Mouse (Mus musculus): ENCODE data around the gene Emcn.

DNA sequence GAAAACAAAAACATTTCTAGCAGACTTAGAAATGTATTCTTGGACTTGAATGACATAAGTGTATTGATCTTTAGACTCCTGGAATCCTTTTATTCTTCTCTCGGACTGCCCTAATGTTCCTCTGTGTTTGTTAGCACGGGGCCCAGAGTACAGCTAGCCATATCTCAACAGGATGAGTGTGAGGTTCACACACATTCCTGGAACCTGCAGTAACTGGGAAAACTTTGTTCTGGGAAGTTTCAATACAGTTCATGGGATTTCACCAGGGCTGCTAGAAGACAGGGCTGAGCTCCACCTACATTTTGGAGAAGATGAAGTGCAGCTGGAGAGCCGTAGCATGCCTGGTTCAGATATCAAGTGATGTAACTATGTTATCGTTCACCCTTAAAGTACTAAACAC, 38.1 kb upstream of the Emcn start:
- no peak for TF ChIP-seq POLR2A (IDR thresholded peaks at IDR 0.05; ENCODE audit: low read depth, low read length)
- no peak for TF ChIP-seq CTCF (IDR thresholded peaks at IDR 0.05; ENCODE audit: borderline replicate concordance, insufficient read depth, low read length)

All from embryonic fibroblast, embryonic 13.5 days (primary cell).